Mouse (Mus musculus): ENCODE measurements around the gene Tbx21.

Gene Tbx21

GRCm38 (mm10) chr11:97083401-97084140 lies 31.6 kb downstream of the Tbx21 start:
- no peak for DNase-seq (ENCODE audit: low read depth)

- peak; percentile 89 for DNase-seq (ENCODE audit: low read depth)
Measured at GRCm38 (mm10) chr11:97082977-97083376, 32.2 kb downstream of the Tbx21 start.

- no peak for DNase-seq (ENCODE audit: low read depth)
Measured at GRCm38 (mm10) chr11:97080291-97080690, 34.8 kb downstream of the Tbx21 start.

GRCm38 (mm10) chr11:97078751-97079150 lies 36.4 kb downstream of the Tbx21 start:
- DNase-seq (ENCODE audit: low read depth): peak; percentile 32

GRCm38 (mm10) chr11:97074235-97074634 lies 40.9 kb downstream of the Tbx21 start:
- DNase-seq (ENCODE audit: low read depth): no peak

- DNase-seq (ENCODE audit: low read depth): peak; percentile 83
Measured at GRCm38 (mm10) chr11:97072533-97072932, 42.6 kb downstream of the Tbx21 start.

- DNase-seq (ENCODE audit: low read depth): no peak
Measured at GRCm38 (mm10) chr11:97071129-97071528, 44.0 kb downstream of the Tbx21 start.

GRCm38 (mm10) chr11:97069770-97070169 lies 45.4 kb downstream of the Tbx21 start:
- no peak for DNase-seq (ENCODE audit: low read depth)

- DNase-seq (ENCODE audit: low read depth): no peak
Measured at GRCm38 (mm10) chr11:97069333-97069732, 45.8 kb downstream of the Tbx21 start.

GRCm38 (mm10) chr11:97066656-97067360 lies 48.3 kb downstream of the Tbx21 start:
- DNase-seq (ENCODE audit: low read depth): no peak

GRCm38 (mm10) chr11:97065538-97066295 lies 49.4 kb downstream of the Tbx21 start:
- DNase-seq (ENCODE audit: low read depth): no peak

- DNase-seq (ENCODE audit: low read depth): no peak
Measured at GRCm38 (mm10) chr11:97063921-97064295, 51.2 kb downstream of the Tbx21 start.

- no peak for DNase-seq (ENCODE audit: low read depth)
Measured at GRCm38 (mm10) chr11:97063274-97063920, 51.7 kb downstream of the Tbx21 start.

- DNase-seq (ENCODE audit: low read depth): peak; percentile 60
Measured at GRCm38 (mm10) chr11:97052219-97052646, 62.9 kb downstream of the Tbx21 start.

GRCm38 (mm10) chr11:97050944-97051586 lies 64.1 kb downstream of the Tbx21 start:
- DNase-seq (ENCODE audit: low read depth): peak; percentile 42

GRCm38 (mm10) chr11:97050216-97050943 lies 64.8 kb downstream of the Tbx21 start, which contains the start of gene Osbpl7:
Gene Osbpl7, plus strand, starts transcription at chr11:97050628.
- peak; percentile 77 for DNase-seq (ENCODE audit: low read depth)

- DNase-seq (ENCODE audit: low read depth): no peak
Measured at GRCm38 (mm10) chr11:97049492-97050085, 65.5 kb downstream of the Tbx21 start.

- no peak for DNase-seq (ENCODE audit: low read depth)
Measured at GRCm38 (mm10) chr11:97048090-97048650, 67.0 kb downstream of the Tbx21 start.
